Mouse (Mus musculus) kidney, adult 2 months (tissue): ENCODE data around the gene Cyp1b1. TPM values are rescaled to one million over a fixed set of nuclear protein-coding genes. Genes with fewer than 3 reads are reported as not detected.
A peak's percentile ranks its signal among the peaks of the same experiment; 100 is the strongest.

Source experiments
- DNase-seq: peaks from one replicate; pipeline ENCODE4 v3.0.0; 2021
- H3K27ac ChIP-seq: fragments of 200-500 bp; 2 replicates; pipeline ENCODE4 v1.5.1; 2012; ENCODE audit warnings: low read depth, low read length, control low read depth, inconsistent platforms; ENCODE audit not compliant: insufficient read depth
- H3K27me3 ChIP-seq: fragments of 200-500 bp; replicated peaks from 2 replicates; pipeline ENCODE4 v1.6.1; 2012; ENCODE audit warnings: mild to moderate bottlenecking, moderate library complexity, low read length, inconsistent platforms; ENCODE audit not compliant: control insufficient read depth, insufficient read depth
- H3K36me3 ChIP-seq: fragments of 200-500 bp; 2 replicates; pipeline ENCODE4 v1.6.1; 2012; ENCODE audit warnings: mild to moderate bottlenecking, moderate library complexity, low read length, inconsistent platforms; ENCODE audit not compliant: control insufficient read depth, insufficient read depth
- H3K4me1 ChIP-seq: fragments of 200-500 bp; 2 replicates; pipeline ENCODE4 v1.6.1; 2011; ENCODE audit warnings: low read length; ENCODE audit not compliant: control insufficient read depth, insufficient read depth
- H3K4me3 ChIP-seq: fragments of 200-500 bp; 2 replicates; pipeline ENCODE4 v1.5.1; 2011; ENCODE audit warnings: mild to moderate bottlenecking, low read depth, low read length, control low read depth; ENCODE audit not compliant: insufficient read depth
- CTCF ChIP-seq: fragments of 200-500 bp; conservative IDR thresholded peaks from 2 replicates; pipeline ENCODE4 v1.5.1; 2011; ENCODE audit warnings: low read depth, mild to moderate bottlenecking, control low read depth, low read length, moderate library complexity, mixed read lengths; ENCODE audit not compliant: insufficient read depth, insufficient read length
- POLR2A ChIP-seq: fragments of 200-500 bp; IDR thresholded peaks from one replicate; pipeline ENCODE4 v1.6.1; 2011; ENCODE audit warnings: low read depth, low read length, control low read depth
- WGBS: fragments of 180-500 bp; shearing (Covaris S2); methylation state at CpG from one replicate; pipeline ENCODE4 v1.1.7; 2018; 5-methylcytosine and 5-hydroxymethylcytosine counted together
- polyA plus RNA-seq: library from polyadenylated mRNA; depleted of rRNA; stranded (reverse); fragments of >200 nt; gene quantifications from 2 replicates; pipeline ENCODE4 v1.2.3, GENCODE M21; 2012; rRNA removed

Gene Cyp1b1
- 27.0 and 30.9 TPM in 2 replicates for polyA plus RNA-seq

DNA sequence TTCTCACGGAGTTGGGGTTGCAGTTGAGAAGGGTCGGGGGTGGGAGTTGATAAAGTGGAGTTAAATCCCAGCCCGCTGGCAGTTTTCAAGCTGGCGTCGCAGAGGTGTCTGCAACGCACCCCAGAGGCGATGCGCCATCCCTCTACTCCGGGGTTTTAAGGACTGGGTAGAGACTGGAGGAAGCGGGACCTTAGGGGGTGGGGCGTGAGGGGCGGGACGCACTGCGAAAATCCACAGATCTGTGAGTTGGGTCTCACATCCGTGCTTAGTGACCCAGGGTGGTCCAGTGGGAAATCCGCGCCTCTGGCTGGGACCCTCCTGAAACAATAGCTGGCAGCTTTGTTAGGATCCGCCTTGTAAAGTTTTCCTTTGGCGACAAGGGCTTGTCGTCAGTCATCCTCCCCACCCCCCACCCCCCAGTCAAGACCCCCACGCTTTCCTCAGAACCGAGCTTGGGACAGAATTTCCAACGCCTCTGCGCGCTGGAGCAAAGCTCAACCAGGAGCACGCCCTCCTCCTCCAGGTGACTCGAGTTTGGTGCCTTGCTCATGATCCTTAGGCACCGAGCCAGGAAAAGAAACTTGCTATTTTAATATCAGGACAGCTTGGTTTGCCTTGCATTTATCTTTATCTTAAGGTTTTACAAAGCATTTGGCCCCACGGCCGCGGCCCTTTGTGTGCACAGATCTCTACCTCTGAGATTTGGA lies at the start of gene Cyp1b1:
TSS of gene Cyp1b1 (minus strand) at position 131 of the 707 bp plus-strand sequence.
- under 1% methylated on average over 31 of the region's 31 CpGs for WGBS
- Histone ChIP-seq H3K36me3 (no peaks in the 10 kb centered on the region), H3K4me1 (0 out of 2 replicates have a peak, but pooled peaks cover 2% of the 10 kb centered on the region), H3K27ac (peak within 1 kb of the TSS; percentile 69), H3K27me3 (no peaks in the 10 kb centered on the region; the same call in 1 of the 2 replicates), H3K4me3 (peak within 1 kb of the TSS; percentile 53)
- peak; percentile 59 for DNase-seq
- no peak for TF ChIP-seq CTCF
- peak; percentile 32 for TF ChIP-seq POLR2A

- H3K36me3 ChIP-seq, result no peaks in the 10 kb centered on the region
- no peak overlapping the region for H3K4me3 ChIP-seq
- 0 out of 2 replicates have a peak, but pooled peaks cover 3% of the 10 kb centered on the region for H3K4me1 ChIP-seq
- no peak overlapping the region for H3K27ac ChIP-seq
- WGBS, result 28% methylated on average over 1 of the region's 1 CpGs
- peak; percentile 74 for DNase-seq
- no peaks in the 10 kb centered on the region for H3K27me3 ChIP-seq
- TF ChIP-seq CTCF, result no peak
- no peak for TF ChIP-seq POLR2A
Measured at GRCm38 (mm10) chr17:79761841-79762240, 47.0 kb upstream of the Cyp1b1 start.

DNA sequence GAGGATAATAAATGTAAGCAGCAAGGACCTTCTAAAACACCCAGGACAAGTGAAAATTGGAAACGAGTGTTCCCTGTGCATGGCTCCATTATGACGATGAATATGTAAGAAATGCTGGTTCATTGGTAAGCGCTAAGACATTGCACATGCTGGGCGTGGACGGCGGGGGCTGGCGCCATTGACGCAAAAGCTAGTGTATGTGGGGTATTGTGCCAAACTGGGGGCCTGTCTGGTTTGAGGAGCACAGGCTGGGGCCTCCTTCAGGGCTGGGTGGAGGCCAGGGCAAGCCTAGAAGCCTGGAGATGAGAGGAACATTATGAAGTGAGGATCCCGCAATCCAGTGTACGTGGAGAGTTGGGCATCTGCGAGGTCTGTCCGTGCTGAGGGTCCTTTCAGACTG lies 39.0 kb upstream of the Cyp1b1 start:
- H3K27me3 ChIP-seq, result no peaks in the 10 kb centered on the region
- H3K27ac ChIP-seq, result no peak overlapping the region
- no peak for TF ChIP-seq POLR2A
- no peak for TF ChIP-seq CTCF
- no peak for DNase-seq
- 94% methylated on average over 12 of the region's 12 CpGs for WGBS
- no peaks in the 10 kb centered on the region for H3K36me3 ChIP-seq
- H3K4me1 ChIP-seq, result 0 out of 2 replicates have a peak, but pooled peaks cover 3% of the 10 kb centered on the region
- H3K4me3 ChIP-seq, result no peak overlapping the region

- H3K27ac ChIP-seq, result no peak overlapping the region
- no peaks in the 10 kb centered on the region for H3K36me3 ChIP-seq
- H3K27me3 ChIP-seq, result no peaks in the 10 kb centered on the region
- no peak overlapping the region for H3K4me3 ChIP-seq
- TF ChIP-seq CTCF (no peak; the same call in 1 of the 2 replicates), POLR2A (no peak)
- no peak for DNase-seq
- 0 out of 2 replicates have a peak, but pooled peaks cover 2% of the 10 kb centered on the region for H3K4me1 ChIP-seq
Measured at GRCm38 (mm10) chr17:79752836-79753235, 38.0 kb upstream of the Cyp1b1 start.

DNA sequence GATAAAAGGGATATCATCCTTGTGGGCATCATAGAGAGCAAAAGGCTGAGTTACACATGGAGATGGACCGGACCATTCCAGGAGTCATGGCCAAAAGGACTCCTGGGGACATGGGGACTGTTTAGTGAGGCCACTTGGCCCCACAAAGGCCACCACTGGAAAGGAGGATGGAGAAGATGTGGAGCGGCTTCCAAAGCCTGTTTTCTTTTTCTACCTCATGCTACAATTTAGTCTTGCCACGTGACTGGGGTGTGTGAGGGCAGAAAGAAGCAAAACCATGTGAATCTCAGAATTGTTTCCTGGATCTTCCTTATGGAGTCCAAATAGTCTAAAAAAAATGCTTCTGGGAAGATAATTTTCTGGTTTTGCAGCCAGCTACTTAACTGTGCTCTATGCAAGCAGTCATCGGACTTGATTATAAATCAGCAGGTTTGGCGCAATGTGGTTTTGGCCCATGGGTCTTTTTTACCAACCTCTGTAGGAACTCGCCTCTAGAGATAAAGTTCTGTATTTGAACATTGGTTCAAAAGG lies 36.9 kb upstream of the Cyp1b1 start:
- 85% methylated on average over 6 of the region's 6 CpGs for WGBS
- H3K4me3 ChIP-seq, result no peak overlapping the region
- TF ChIP-seq CTCF (no peak), POLR2A (no peak)

DNA sequence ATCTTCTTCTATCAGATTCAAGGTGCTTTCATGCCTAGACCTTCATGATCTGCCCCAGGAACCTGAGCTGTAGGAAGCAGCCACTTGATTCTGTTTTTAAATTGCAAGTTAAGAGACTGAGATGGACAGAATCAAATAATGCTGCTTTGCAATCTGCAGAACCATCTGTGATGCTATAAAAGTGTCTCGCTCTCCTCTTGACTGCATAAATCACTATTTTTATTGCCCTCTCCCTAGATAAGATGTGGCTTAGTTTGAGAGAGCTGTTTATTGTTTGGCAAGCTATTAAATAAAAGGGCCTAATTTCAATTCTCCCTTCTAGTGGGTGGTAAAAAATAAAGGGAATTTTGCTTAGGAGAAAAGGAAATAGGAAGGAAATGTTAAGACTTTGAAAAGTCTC lies 34.8 kb upstream of the Cyp1b1 start:
- DNase-seq, result peak; percentile 40
- WGBS, result 73% methylated on average over 1 of the region's 1 CpGs
- H3K36me3 ChIP-seq, result no peaks in the 10 kb centered on the region
- H3K4me3 ChIP-seq, result no peak overlapping the region
- TF ChIP-seq POLR2A, result no peak
- TF ChIP-seq CTCF, result no peak
- peaks cover 4% of the 10 kb centered on the region; the same call in 1 of the 2 replicates for H3K4me1 ChIP-seq
- H3K27ac ChIP-seq, result no peak overlapping the region
- no peaks in the 10 kb centered on the region for H3K27me3 ChIP-seq

More for the DNA sequence above, 36.9 kb upstream of the Cyp1b1 start:
- no peaks in the 10 kb centered on the region for H3K36me3 ChIP-seq
- H3K4me1 ChIP-seq, result no peaks in the 10 kb centered on the region
- H3K27ac ChIP-seq, result no peak overlapping the region
- DNase-seq, result no peak
- H3K27me3 ChIP-seq, result no peaks in the 10 kb centered on the region

DNA sequence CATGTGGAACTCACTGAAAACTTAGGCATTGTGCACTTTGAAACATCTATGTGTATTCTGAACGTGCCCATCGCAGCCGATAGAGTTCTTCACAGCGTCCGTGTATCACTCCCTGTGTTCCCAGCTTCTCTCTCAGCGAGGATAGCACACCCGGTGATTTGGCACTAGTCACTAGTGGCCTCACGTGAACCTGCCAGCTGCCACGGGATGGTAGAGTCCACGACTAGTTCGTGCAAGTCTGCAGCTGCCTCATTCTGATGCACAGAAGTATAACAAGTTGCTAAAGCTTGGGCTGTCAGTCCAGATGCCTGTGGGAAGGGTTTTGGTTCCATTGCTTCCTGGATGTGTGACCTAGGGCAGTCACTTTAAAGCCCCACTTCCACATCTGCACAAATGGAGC lies 32.1 kb upstream of the Cyp1b1 start:
- 70% methylated on average over 11 of the region's 11 CpGs for WGBS
- Histone ChIP-seq H3K4me3 (no peak overlapping the region), H3K4me1 (peaks cover 4% of the 10 kb centered on the region; the same call in 1 of the 2 replicates), H3K36me3 (no peaks in the 10 kb centered on the region), H3K27me3 (no peaks in the 10 kb centered on the region), H3K27ac (no peak overlapping the region)
- DNase-seq, result no peak
- TF ChIP-seq CTCF (no peak), POLR2A (no peak)
